Mouse (Mus musculus): Measurements from ENCODE around the gene Rpl36. TPM values are rescaled to one million over a fixed set of nuclear protein-coding genes. Genes with fewer than 3 reads are reported as not detected.

The Rpl36 gene
- polyA plus RNA-seq, 1 experiment from 2014 or later, result 1,716 TPM

DNA sequence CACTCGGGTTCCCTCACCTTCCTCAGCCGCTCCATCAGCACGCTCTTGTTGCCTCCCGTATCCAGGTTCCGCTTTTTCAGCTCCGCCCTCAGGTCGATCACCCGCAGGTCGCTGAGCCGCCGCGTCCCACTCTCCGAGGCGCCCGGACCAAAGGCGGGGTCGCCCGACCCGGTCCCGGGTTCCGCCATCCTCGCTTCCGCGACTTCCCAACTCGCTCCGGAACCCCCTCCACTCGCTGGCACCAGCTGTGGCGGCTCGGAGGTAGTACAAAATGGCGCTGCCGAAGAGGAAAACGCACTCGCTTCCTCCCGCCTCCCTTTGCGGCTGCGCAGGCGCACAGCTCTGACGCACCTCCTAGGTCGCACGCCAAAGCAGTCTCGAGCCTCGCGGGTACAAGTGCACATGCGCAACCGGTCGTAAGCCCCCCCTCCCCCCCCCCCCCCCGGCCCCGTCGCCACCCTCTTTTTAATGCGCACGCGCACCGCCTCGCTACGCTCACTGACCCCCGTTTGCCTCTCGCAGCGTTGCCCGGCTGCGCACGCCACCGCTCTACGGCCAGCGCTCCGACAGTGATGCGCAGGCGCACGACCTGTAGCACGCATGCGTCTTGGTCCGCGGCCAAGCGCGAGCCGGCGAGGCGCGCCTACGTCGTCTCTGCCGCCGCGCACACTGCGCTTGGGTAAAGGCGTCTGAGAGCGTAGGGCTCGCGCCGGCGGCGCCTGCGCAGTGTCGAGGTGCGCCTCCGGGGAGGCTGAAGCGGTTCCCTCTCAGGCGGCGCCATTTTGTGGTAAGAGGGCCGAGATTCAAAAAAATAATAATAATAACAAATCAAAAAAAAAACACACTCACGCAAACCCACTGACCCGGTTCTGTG, 28.7 kb upstream of the Rpl36 start, which contains the start of the genes Safb2 and Safb:
TSS of gene Safb2 (minus strand) at position 329 of the 874 bp plus-strand sequence.
TSS of gene Safb (plus strand) at position 569 of the 874 bp plus-strand sequence.
- peak within 1 kb of the TSS; percentile 95 for H3K4me2 ChIP-seq (ENCODE audit: low read depth, low read length)
- H3K27me3 ChIP-seq (ENCODE audit: control insufficient read depth, insufficient read depth, low read length), result no peaks in the 10 kb centered on the region
- H3K27ac ChIP-seq (ENCODE audit: low read length), result peak within 1 kb of the TSS; percentile 96
- H3K4me3 ChIP-seq (replicated peaks; ENCODE audit: low read length), result peak within 1 kb of the TSS; percentile 94
- peaks cover 25% of the 10 kb centered on the region for H3K36me3 ChIP-seq (ENCODE audit: control insufficient read depth, insufficient read depth, low read length)
- H3K9ac ChIP-seq (ENCODE audit: low read length), result peak within 1 kb of the TSS; percentile 93
- no peaks in the 10 kb centered on the region for H3K9me3 ChIP-seq (replicated peaks; ENCODE audit: control insufficient read depth, low read length)
- WGBS, result under 1% methylated on average over 93 of the region's 101 CpGs
- ATAC-seq (ENCODE audit: insufficient read depth, low FRiP score), result peak; percentile 96
- H3K4me1 ChIP-seq (ENCODE audit: control insufficient read depth, insufficient read depth, low read length), result peaks cover 43% of the 10 kb centered on the region

DNA sequence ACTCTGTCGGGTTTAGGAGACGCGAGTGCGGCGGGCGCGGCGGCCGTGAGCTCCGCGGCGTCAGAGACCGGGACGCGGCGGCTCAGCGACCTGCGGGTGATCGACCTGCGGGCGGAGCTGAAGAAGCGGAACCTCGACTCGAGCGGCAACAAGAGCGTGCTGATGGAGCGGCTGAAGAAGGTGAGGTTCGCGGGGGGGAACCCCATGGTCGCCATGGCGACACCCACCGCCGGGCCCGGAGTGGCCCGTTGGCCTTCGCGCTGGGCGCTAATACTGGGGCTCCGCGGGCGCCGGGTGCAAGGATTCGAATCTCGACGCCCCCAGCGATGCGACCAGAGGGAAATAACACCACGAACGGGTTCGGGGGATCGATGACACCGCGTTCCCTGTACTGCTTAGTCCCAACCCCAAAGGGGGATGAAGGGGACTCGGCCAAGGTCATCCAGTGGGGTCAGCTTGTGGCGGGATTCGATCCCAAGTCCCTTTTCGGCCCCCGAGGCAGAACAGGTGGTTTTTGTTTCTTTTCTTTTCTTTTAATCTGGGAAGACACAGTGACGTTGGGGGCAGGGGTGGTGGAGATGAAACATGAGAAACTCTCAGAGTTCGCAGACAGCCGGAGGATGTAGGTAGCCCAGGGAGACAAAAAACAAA, 27.9 kb upstream of the Rpl36 start:
- under 1% methylated on average over 61 of the region's 61 CpGs for WGBS

DNA sequence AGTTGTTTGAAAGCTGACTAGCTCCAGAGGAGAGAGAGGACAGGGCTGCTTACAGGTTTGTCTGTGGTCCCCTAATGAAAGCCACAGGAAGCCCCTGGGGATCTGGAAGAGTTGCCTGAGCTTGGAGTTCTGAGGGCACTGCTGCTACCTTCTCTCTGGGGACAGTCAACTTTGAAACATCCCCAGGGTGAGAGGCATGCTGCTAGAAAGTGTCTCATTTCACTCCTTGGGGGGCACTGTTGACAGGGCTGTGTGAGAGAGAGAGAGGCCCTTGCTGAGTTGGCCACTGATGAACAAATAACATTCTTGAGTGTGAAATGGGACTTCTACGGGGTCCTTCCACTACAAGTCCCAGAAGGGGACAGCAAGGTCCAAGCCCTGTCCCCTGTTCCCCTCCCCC, 25.4 kb upstream of the Rpl36 start:
- Histone ChIP-seq H3K36me3 (ENCODE audit: control insufficient read depth, insufficient read depth, low read length) (peaks cover 10% of the 10 kb centered on the region), H3K9me3 (replicated peaks; ENCODE audit: control insufficient read depth, low read length) (no peaks in the 10 kb centered on the region), H3K27ac (ENCODE audit: low read length) (no peak overlapping the region), H3K9ac (ENCODE audit: low read length) (no peak overlapping the region), H3K4me1 (ENCODE audit: control insufficient read depth, insufficient read depth, low read length) (peaks cover 24% of the 10 kb centered on the region), H3K4me2 (ENCODE audit: low read depth, low read length) (no peak overlapping the region), H3K4me3 (replicated peaks; ENCODE audit: low read length) (no peak overlapping the region), H3K27me3 (ENCODE audit: control insufficient read depth, insufficient read depth, low read length) (no peaks in the 10 kb centered on the region)
- WGBS, result 81% methylated on average over 1 of the region's 1 CpGs
- no peak for ATAC-seq (ENCODE audit: insufficient read depth, low FRiP score)

More for the DNA sequence above, 27.9 kb upstream of the Rpl36 start:
- H3K4me1 ChIP-seq (ENCODE audit: control insufficient read depth, insufficient read depth, low read length), result peaks cover 43% of the 10 kb centered on the region
- peak overlapping the region; percentile 96 for H3K27ac ChIP-seq (ENCODE audit: low read length)
- no peaks in the 10 kb centered on the region for H3K9me3 ChIP-seq (replicated peaks; ENCODE audit: control insufficient read depth, low read length)
- H3K36me3 ChIP-seq (ENCODE audit: control insufficient read depth, insufficient read depth, low read length), result peaks cover 23% of the 10 kb centered on the region
- no peaks in the 10 kb centered on the region for H3K27me3 ChIP-seq (ENCODE audit: control insufficient read depth, insufficient read depth, low read length)
- peak overlapping the region; percentile 93 for H3K9ac ChIP-seq (ENCODE audit: low read length)
- peak overlapping the region; percentile 95 for H3K4me2 ChIP-seq (ENCODE audit: low read depth, low read length)
- no peak for ATAC-seq (ENCODE audit: insufficient read depth, low FRiP score)
- H3K4me3 ChIP-seq (replicated peaks; ENCODE audit: low read length), result peak overlapping the region; percentile 94

DNA sequence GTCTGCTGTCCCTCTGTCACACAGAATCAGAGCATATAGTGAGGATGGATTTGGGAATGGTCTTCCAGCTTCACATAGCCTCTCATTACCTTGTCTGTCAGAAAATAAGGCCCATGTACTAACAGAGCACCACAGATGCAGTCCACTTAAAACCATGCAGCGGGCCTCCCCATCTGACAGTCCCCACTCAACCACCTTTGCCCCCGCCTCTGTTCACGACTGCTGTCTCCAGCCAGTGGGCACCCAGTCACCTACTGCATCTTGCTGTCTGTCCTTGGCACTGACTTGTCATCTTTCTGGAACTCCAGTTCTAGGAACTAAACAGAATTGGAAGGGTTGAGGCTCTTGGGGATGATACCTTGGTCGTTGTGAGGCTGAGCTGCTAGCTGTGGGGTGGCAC, 24.3 kb upstream of the Rpl36 start:
- WGBS, result 95% methylated on average over 4 of the region's 4 CpGs
- Histone ChIP-seq H3K9ac (ENCODE audit: low read length) (no peak overlapping the region), H3K27ac (ENCODE audit: low read length) (no peak overlapping the region), H3K4me1 (ENCODE audit: control insufficient read depth, insufficient read depth, low read length) (peaks cover 17% of the 10 kb centered on the region), H3K27me3 (ENCODE audit: control insufficient read depth, insufficient read depth, low read length) (no peaks in the 10 kb centered on the region), H3K4me2 (ENCODE audit: low read depth, low read length) (no peak overlapping the region), H3K9me3 (replicated peaks; ENCODE audit: control insufficient read depth, low read length) (no peaks in the 10 kb centered on the region), H3K36me3 (ENCODE audit: control insufficient read depth, insufficient read depth, low read length) (peaks cover 16% of the 10 kb centered on the region), H3K4me3 (replicated peaks; ENCODE audit: low read length) (no peak overlapping the region)
- no peak for ATAC-seq (ENCODE audit: insufficient read depth, low FRiP score)

DNA sequence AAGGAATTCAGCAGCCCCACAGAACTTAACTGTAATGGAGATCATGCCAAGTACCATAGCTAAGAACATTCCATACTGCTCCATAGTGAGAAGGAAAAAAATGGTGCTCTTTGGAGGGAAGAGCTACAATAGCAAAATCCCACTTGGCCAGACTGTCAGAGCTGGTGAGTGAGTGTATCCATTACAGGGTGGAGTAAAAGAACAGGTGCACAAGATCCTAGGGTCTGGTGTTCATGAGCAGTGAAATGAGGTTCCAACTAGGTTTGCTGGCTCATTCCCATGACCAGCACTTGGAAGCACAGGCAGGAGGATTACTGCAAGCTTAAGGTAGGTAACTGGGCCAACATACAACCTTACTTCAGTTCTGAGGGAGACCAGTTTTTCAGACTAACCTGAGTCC, 20.7 kb upstream of the Rpl36 start:
- no peak for ATAC-seq (ENCODE audit: insufficient read depth, low FRiP score)
- no peak overlapping the region for H3K9ac ChIP-seq (ENCODE audit: low read length)
- 0 out of 2 replicates have a peak, but pooled peaks cover 4% of the 10 kb centered on the region for H3K4me1 ChIP-seq (ENCODE audit: control insufficient read depth, insufficient read depth, low read length)
- H3K36me3 ChIP-seq (ENCODE audit: control insufficient read depth, insufficient read depth, low read length), result peaks cover 39% of the 10 kb centered on the region
- no peak overlapping the region for H3K27ac ChIP-seq (ENCODE audit: low read length)
- no peaks in the 10 kb centered on the region for H3K27me3 ChIP-seq (ENCODE audit: control insufficient read depth, insufficient read depth, low read length)
- H3K9me3 ChIP-seq (replicated peaks; ENCODE audit: control insufficient read depth, low read length), result no peaks in the 10 kb centered on the region
- H3K4me2 ChIP-seq (ENCODE audit: low read depth, low read length), result no peak overlapping the region
- H3K4me3 ChIP-seq (replicated peaks; ENCODE audit: low read length), result no peak overlapping the region

DNA sequence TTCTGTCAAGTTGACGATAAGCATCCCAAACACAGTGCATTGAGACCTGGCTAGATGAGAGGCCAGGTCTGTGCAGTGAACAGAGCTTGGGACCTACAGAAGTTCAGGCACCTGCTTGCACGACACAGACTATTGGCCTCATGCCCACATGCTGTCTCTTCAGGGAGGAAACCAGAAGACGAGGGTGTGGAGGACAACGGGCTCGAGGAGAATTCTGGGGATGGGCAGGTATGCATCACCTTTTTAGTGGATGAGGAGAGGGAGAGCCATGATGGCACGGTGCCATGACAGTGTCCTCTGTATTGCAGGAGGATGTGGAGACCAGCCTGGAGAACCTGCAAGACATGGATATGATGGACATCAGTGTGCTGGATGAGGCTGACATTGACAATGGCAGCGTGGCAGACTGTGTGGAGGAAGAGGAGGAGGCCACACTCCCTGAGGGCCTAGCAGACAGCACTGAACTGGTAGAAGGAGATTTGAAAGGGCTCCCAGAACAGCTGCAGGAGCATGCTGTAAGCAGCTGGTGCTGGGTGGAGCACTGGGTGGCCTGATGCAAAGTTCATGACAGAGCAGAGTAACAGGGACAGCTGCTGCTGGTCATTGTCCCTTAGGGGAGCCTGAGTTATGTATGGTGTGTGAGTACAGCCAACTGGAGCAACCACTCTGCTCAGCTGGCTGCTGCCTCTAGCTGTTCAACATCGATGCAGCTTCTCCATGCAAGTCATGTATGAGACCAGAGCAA, 19.5 kb upstream of the Rpl36 start:
- 0 out of 2 replicates have a peak, but pooled peaks have one; percentile 39 for ATAC-seq (ENCODE audit: insufficient read depth, low FRiP score)
- H3K9ac ChIP-seq (ENCODE audit: low read length), result no peak overlapping the region
- H3K4me1 ChIP-seq (ENCODE audit: control insufficient read depth, insufficient read depth, low read length), result no peaks in the 10 kb centered on the region
- no peak overlapping the region for H3K27ac ChIP-seq (ENCODE audit: low read length)
- no peak overlapping the region for H3K4me2 ChIP-seq (ENCODE audit: low read depth, low read length)
- H3K4me3 ChIP-seq (replicated peaks; ENCODE audit: low read length), result no peak overlapping the region
- H3K27me3 ChIP-seq (ENCODE audit: control insufficient read depth, insufficient read depth, low read length), result no peaks in the 10 kb centered on the region
- no peaks in the 10 kb centered on the region for H3K9me3 ChIP-seq (replicated peaks; ENCODE audit: control insufficient read depth, low read length)
- 73% methylated on average over 8 of the region's 8 CpGs for WGBS
- H3K36me3 ChIP-seq (ENCODE audit: control insufficient read depth, insufficient read depth, low read length), result peaks cover 43% of the 10 kb centered on the region

DNA sequence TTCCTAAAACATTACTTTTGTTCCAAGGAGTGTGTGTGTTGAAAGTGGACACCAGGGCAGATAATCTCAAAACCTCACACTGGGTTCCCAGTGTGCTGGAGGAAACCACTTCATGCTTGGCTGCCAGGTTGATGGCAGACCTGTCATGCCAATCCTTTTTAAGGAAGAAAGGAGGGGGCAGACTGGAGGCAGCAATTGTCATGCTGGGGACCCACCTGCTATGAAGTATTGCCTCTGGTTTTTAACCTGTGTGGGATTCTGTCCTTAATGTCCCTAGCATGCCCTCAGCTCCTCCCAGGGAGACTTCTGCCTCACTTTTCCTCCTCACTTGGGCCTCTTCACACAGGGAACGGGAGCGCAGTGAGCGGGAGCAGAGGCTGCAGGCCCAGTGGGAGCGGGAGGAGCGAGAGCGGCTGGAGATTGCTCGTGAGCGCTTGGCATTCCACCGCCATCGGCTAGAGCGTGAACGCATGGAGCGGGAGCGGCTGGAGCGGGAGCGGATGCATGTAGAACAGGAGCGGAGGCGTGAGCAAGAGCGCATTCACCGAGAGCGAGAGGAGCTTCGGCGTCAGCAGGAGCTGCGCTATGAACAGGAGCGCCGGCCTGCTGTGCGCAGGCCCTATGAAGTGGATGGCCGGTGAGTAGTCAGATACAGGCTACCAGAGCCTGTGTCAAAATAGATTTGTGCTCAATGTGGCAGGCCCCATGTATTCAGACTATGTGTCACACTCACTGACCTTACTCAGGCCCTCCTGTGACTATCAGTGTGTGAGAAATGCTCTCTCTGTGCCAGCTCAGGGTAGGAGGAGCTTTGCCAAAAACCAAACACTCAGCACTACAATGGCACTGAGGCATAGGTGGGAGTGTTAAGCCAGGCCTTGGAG, 9.8 kb upstream of the Rpl36 start:
- 92% methylated on average over 28 of the region's 28 CpGs for WGBS
- no peak for ATAC-seq (ENCODE audit: insufficient read depth, low FRiP score)

DNA sequence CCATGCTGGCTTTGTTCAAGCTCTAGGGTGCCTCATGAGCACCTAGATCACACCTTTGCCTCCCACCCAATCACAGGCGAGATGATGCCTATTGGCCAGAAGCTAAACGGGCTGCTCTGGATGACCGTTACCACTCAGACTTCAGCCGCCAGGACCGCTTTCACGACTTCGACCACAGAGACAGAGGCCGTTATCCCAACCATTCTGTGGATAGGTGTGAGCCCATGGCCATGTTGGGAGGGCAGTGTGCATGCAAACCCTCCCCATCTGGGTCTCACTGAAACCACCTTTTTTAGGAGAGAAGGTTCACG, 9.2 kb upstream of the Rpl36 start:
- ATAC-seq (ENCODE audit: insufficient read depth, low FRiP score), result no peak
- Histone ChIP-seq H3K27ac (ENCODE audit: low read length) (no peak overlapping the region), H3K9me3 (replicated peaks; ENCODE audit: control insufficient read depth, low read length) (no peaks in the 10 kb centered on the region), H3K27me3 (ENCODE audit: control insufficient read depth, insufficient read depth, low read length) (no peaks in the 10 kb centered on the region), H3K9ac (ENCODE audit: low read length) (no peak overlapping the region), H3K36me3 (ENCODE audit: control insufficient read depth, insufficient read depth, low read length) (peaks cover 46% of the 10 kb centered on the region), H3K4me3 (replicated peaks; ENCODE audit: low read length) (no peak overlapping the region), H3K4me2 (ENCODE audit: low read depth, low read length) (no peak overlapping the region), H3K4me1 (ENCODE audit: control insufficient read depth, insufficient read depth, low read length) (peaks cover 9% of the 10 kb centered on the region; the same call in 1 of the 2 replicates)
- 87% methylated on average over 9 of the region's 9 CpGs for WGBS

More for the DNA sequence above, 9.8 kb upstream of the Rpl36 start:
- H3K9ac ChIP-seq (ENCODE audit: low read length), result no peak overlapping the region
- no peaks in the 10 kb centered on the region for H3K27me3 ChIP-seq (ENCODE audit: control insufficient read depth, insufficient read depth, low read length)
- peaks cover 46% of the 10 kb centered on the region for H3K36me3 ChIP-seq (ENCODE audit: control insufficient read depth, insufficient read depth, low read length)
- H3K9me3 ChIP-seq (replicated peaks; ENCODE audit: control insufficient read depth, low read length), result no peaks in the 10 kb centered on the region
- no peak overlapping the region for H3K4me2 ChIP-seq (ENCODE audit: low read depth, low read length)
- peaks cover 5% of the 10 kb centered on the region; the same call in 1 of the 2 replicates for H3K4me1 ChIP-seq (ENCODE audit: control insufficient read depth, insufficient read depth, low read length)
- H3K27ac ChIP-seq (ENCODE audit: low read length), result no peak overlapping the region
- H3K4me3 ChIP-seq (replicated peaks; ENCODE audit: low read length), result no peak overlapping the region

Data from stomach, embryonic 16.5 days (tissue).